Mouse (Mus musculus): Measurements from ENCODE around the gene Epb41l5. TPM values are rescaled to one million over a fixed set of nuclear protein-coding genes. Genes with fewer than 3 reads are reported as not detected.
A peak's percentile ranks its signal among the peaks of the same experiment; 100 is the strongest.

Gene Epb41l5
- total RNA-seq, 2 experiments from 2014 or later: 5.6 to 6.3 TPM

- no peak for DNase-seq (ENCODE audit: low spot score in 2 of 2)
- intact Hi-C loops (cut with DNase I): no loop called here
Measured at GRCm38 (mm10) chr1:119509474-119509873, 139.3 kb downstream of the Epb41l5 start.

- intact Hi-C loops (cut with DNase I): no loop called here
- no peak for DNase-seq (ENCODE audit: low spot score in 2 of 2)
Measured at GRCm38 (mm10) chr1:119508548-119508947, 140.3 kb downstream of the Epb41l5 start.

- intact Hi-C loops (cut with DNase I): no loop called here
- no peak for DNase-seq (ENCODE audit: low spot score in 2 of 2)
Measured at GRCm38 (mm10) chr1:119505951-119506350, 142.8 kb downstream of the Epb41l5 start.

- intact Hi-C loops (cut with DNase I): no loop called here
- peak; percentile 93 to 94 for DNase-seq (ENCODE audit: low spot score in 2 of 2)
Measured at GRCm38 (mm10) chr1:119504260-119505062, 144.3 kb downstream of the Epb41l5 start, which contains the start of gene Ralb. Gene Ralb (minus strand): TSS chr1:119504794.

- intact Hi-C loops (cut with DNase I): no loop called here
Measured at GRCm38 (mm10) chr1:119503808-119504207, 145.0 kb downstream of the Epb41l5 start.

GRCm38 (mm10) chr1:119503181-119503580 is 145.6 kb downstream of the Epb41l5 start:
- DNase-seq (ENCODE audit: low spot score in 2 of 2): no peak
- intact Hi-C loops (cut with DNase I): no loop called here

More at GRCm38 (mm10) chr1:119503808-119504207, 145.0 kb downstream of the Epb41l5 start:
- no peak for DNase-seq (ENCODE audit: low spot score in 2 of 2)

GRCm38 (mm10) chr1:119502729-119503128 is 146.1 kb downstream of the Epb41l5 start:
- no peak for DNase-seq (ENCODE audit: low spot score in 2 of 2)
- intact Hi-C loops (cut with DNase I): no loop called here

GRCm38 (mm10) chr1:119501881-119502280 is 146.9 kb downstream of the Epb41l5 start:
- DNase-seq (ENCODE audit: low spot score in 2 of 2): no peak
- intact Hi-C loops (cut with DNase I): no loop called here

- intact Hi-C loops (cut with DNase I): no loop called here
- no peak for DNase-seq (ENCODE audit: low spot score in 2 of 2)
Measured at GRCm38 (mm10) chr1:119499456-119499855, 149.3 kb downstream of the Epb41l5 start.

- DNase-seq (ENCODE audit: low spot score in 2 of 2): no peak
- intact Hi-C loops (cut with DNase I): no loop called here
Measured at GRCm38 (mm10) chr1:119498536-119499231, 150.1 kb downstream of the Epb41l5 start.

GRCm38 (mm10) chr1:119497346-119498004 is 151.3 kb downstream of the Epb41l5 start:
- intact Hi-C loops (cut with DNase I): no loop called here

GRCm38 (mm10) chr1:119495396-119495775 is 153.4 kb downstream of the Epb41l5 start:
- no peak for DNase-seq (ENCODE audit: low spot score in 2 of 2)
- intact Hi-C loops (cut with DNase I): no loop called here

More at GRCm38 (mm10) chr1:119497346-119498004, 151.3 kb downstream of the Epb41l5 start:
- DNase-seq (ENCODE audit: low spot score in 2 of 2): no peak

Other genes starting within 250 kb of the Epb41l5 start
- 1 to 10 TPM; 4.7 to 5.6 TPM for gene Inhbb, start 226.8 kb downstream of the Epb41l5 start, total RNA-seq (2021)
- 10 to 100 TPM; 22.2 to 22.6 TPM for gene Ralb, start 144.2 kb downstream of the Epb41l5 start, total RNA-seq (2021)
- 10 to 100 TPM; 14.8 to 16.2 TPM for gene Tmem185b, start 122.8 kb downstream of the Epb41l5 start, total RNA-seq (2021)
- 10 to 100 TPM; 86.5 to 88.3 TPM for gene Ptpn4, start 188.6 kb upstream of the Epb41l5 start, total RNA-seq (2021)

All from left cerebral cortex, postnatal 36 days (tissue).